In genomic region chr1:153174801-153175200, GRCm38 (mm10) we compare ENCODE assay signal across 9 mouse cellular contexts. TPM values are rescaled to one million over a fixed set of nuclear protein-coding genes. Genes with fewer than 3 reads are reported as not detected.
DNase-seq lines count a peak whose midpoint lies in the region; ATAC-seq and TF ChIP-seq lines count a peak whose summit lies in the region.
"Had no signal": no experiment of that assay in that cellular context is flagged by ENCODE, and none has a peak within 500 bp of the region (broad histone marks: within the 10 kb centered on the region; RNA-seq: fewer than 3 reads in every experiment).

No protein-coding gene starts in this region.

- in situ Hi-C loops in Patski (cut with MboI; ENCODE audit: low pct_unique_long_range_greater_than_20kb) = loop anchor here (5.0 kb wide), 1 partner anchor 72 kb away; no protein-coding TSS in a partner anchor

- CTCF ChIA-PET in Patski (lab: Charles Lee) = no interaction called here

- H3K4me3 ChIP-seq in left cerebral cortex, adult 2 months = no peak overlapping the region

- intact Hi-C loops in left cerebral cortex, adult 2 months (cut with DNase I) = no loop called here

- POLR2A ChIA-PET in Patski (lab: Charles Lee) = interaction anchor here (1.2 kb wide), 1 partner anchor 13 kb away, joined by 3 read pairs; no protein-coding TSS in a partner anchor

- no peak for TF ChIP-seq CTCF in Patski (IDR thresholded peaks at IDR 0.05)
- no peak for TF ChIP-seq CTCF in left cerebral cortex, adult 2 months (IDR thresholded peaks at IDR 0.05)

- no peaks in the 10 kb centered on the region for H3K27me3 ChIP-seq in Patski

- ATAC-seq in Patski = peak; percentile 68
- ATAC-seq in megakaryocyte progenitor cell, adult 5-6 weeks (replicated peaks; ENCODE audit: poor library complexity) = 0 out of 2 replicates have a peak, but pooled peaks have one; percentile 31

- DNase-seq in 416B (ENCODE audit: low read depth) (peak; percentile 20), Patski (ENCODE audit: low read depth, low spot score) (no peak), liver (no peak)
- DNase-seq in cerebellum, postnatal 4 days (ENCODE audit: low spot score in 2 of 2) = peak; percentile 47 to 69
- peak; percentile 62 for DNase-seq in kidney, adult 11 months
- DNase-seq in left cerebral cortex, adult 2 months (ENCODE audit: extremely low spot score in 1 of 2, low spot score in 2 of 2) = no peak
- DNase-seq in T-cell, adult 2 months (ENCODE audit: low spot score) = no peak

- no peak overlapping the region for H3K27ac ChIP-seq in left cerebral cortex, adult 2 months

RNA-seq across cellular contexts. Expression of gene Lamc2, which starts 11.4 kb away (rescaled TPM):
- polyA plus RNA-seq in Patski (2021) = 5.6 TPM
- total RNA-seq in megakaryocyte progenitor cell, adult 5-6 weeks (2015) = 0.02 TPM in 1 of 2 replicates, not detected in the other
- total RNA-seq in megakaryocyte progenitor cell, adult 5-6 weeks (2017) = not detected in 2 replicates
- 10 to 100 TPM; 12.1 to 12.5 TPM for total RNA-seq in left cerebral cortex, adult 2 months (2021)
- total RNA-seq: neutrophil, adult 5-6 weeks had no signal

Comparison
In these comparisons a context has a peak if more than half of its experiments do, and no peak if none do; other contexts are left out.
1. DNase-seq: peak in 416B (single experiment), cerebellum, postnatal 4 days (2 of 2) and kidney, adult 11 months (single experiment); none in Patski (single experiment), left cerebral cortex, adult 2 months (0 of 2), liver (single experiment) and T-cell, adult 2 months (single experiment).
2. RNA of gene Lamc2, which starts 11.4 kb away (total RNA-seq): 12.1 to 12.5 TPM in left cerebral cortex, adult 2 months; 0.02 TPM in megakaryocyte progenitor cell, adult 5-6 weeks; every median in the first group is over 10 times any median in the second.